Mouse (Mus musculus) lung, postnatal 0 days (tissue): ENCODE data around the gene Hacd3.

Source experiments
- CTCF ChIP-seq: IDR thresholded peaks from 2 replicates; pipeline ENCODE4 v1.5.1; 2016; ENCODE audit warnings: antibody characterized with exemption, mild to moderate bottlenecking
- EP300 ChIP-seq: IDR thresholded peaks from 2 replicates; pipeline ENCODE4 v1.6.1; 2016; ENCODE audit warnings: antibody characterized with exemption, mild to moderate bottlenecking, control low read depth

DNA sequence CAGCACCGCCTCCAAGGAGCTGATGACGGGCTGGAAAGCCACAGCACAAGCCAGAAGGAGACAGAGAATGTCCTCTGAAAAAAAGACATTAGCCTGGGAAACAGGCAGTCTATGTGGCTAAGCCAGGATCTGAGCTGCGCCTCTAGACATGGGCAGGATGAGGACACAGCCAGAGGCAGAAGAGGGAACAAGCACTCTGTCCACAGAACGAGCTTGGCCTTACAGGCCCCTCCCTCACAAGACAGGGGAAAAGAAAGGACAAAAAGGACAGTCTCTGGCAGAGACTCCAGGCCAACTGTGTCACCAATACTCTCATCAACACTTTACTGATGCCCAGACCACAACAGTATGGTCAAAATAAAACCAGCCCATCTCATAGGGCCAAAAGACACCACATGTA lies 20.0 kb downstream of the Hacd3 start:
- TF ChIP-seq CTCF (no peak), EP300 (no peak)
